Mouse (Mus musculus) E14TG2a.4 (cell line): Measurements from ENCODE around the gene Slc4a3.

Experiments
- CTCF ChIP-seq: conservative IDR thresholded peaks from 2 replicates; pipeline ENCODE4 v1.5.1; 2014; ENCODE audit warnings: low read length
- NANOG ChIP-seq: IDR thresholded peaks from 2 replicates; pipeline ENCODE4 v1.6.1; 2014; ENCODE audit warnings: borderline replicate concordance, low read length, mixed read lengths
- POU5F1 ChIP-seq: IDR thresholded peaks from 2 replicates; pipeline ENCODE4 v1.6.1; 2014; ENCODE audit warnings: low read length, borderline replicate concordance

- no peak for TF ChIP-seq CTCF
- TF ChIP-seq NANOG: no peak
- no peak for TF ChIP-seq POU5F1
Measured at GRCm38 (mm10) chr1:75505159-75505955, 40.7 kb upstream of the Slc4a3 start.
